Mouse (Mus musculus): ENCODE results near the gene L3mbtl1. TPM values are rescaled to one million over a fixed set of nuclear protein-coding genes. Genes with fewer than 3 reads are reported as not detected.

The L3mbtl1 gene
- total and polyA plus RNA-seq, 3 experiments, result 0.04 to 0.31 TPM; not detected in 1

GRCm38 (mm10) chr2:162905902-162906301 lies 37.4 kb upstream of the L3mbtl1 start:
- DNase-seq (ENCODE audit: low read depth, low spot score), result no peak
- Histone ChIP-seq H3K9ac (ENCODE audit: control insufficient read depth, low read depth, low read length, poor library complexity, severe bottlenecking) (no peak overlapping the region), H3K4me1 (ENCODE audit: control insufficient read depth in 1 of 2, insufficient read depth in 2 of 2, low read length in 2 of 2) (no peaks in the 10 kb centered on the region), H3K79me2 (ENCODE audit: control insufficient read depth, insufficient read depth, low read length, poor library complexity) (no peaks in the 10 kb centered on the region), H3K4me3 (ENCODE audit: control insufficient read depth in 1 of 2, insufficient read depth in 1 of 2, low read depth in 2 of 2, low read length in 2 of 2) (no peak overlapping the region), H3K36me3 (ENCODE audit: control insufficient read depth in 1 of 2, insufficient read depth in 2 of 2, low read length in 2 of 2) (no peaks in the 10 kb centered on the region), H3K9me3 (replicated peaks; ENCODE audit: insufficient read depth, low read length) (no peaks in the 10 kb centered on the region), H3K27ac (ENCODE audit: control insufficient read depth, low read depth, low read length) (no peak overlapping the region), H3K27me3 (ENCODE audit: control insufficient read depth in 1 of 2, insufficient read depth in 2 of 2, low read length in 2 of 2) (no peaks in the 10 kb centered on the region)
- TF ChIP-seq TBP (IDR thresholded peaks at IDR 0.05; ENCODE audit: low read depth, low read length) (no peak), UBTF (IDR thresholded peaks at IDR 0.05; ENCODE audit: borderline replicate concordance, insufficient read depth, low read depth, low read length) (no peak), ZC3H11A (IDR thresholded peaks at IDR 0.05; ENCODE audit: low read depth, low read length) (no peak), CHD1 (IDR thresholded peaks at IDR 0.05; ENCODE audit: low read depth, low read length) (no peak), ETS1 (IDR thresholded peaks at IDR 0.05; ENCODE audit: low read depth, low read length) (no peak), KAT2A (conservative IDR thresholded peaks at IDR 0.05; ENCODE audit: low read depth, low read length) (no peak), MYC (IDR thresholded peaks at IDR 0.05; ENCODE audit: low read depth, low read length) (no peak), ZNF384 (IDR thresholded peaks at IDR 0.05; ENCODE audit: low read depth, low read length) (no peak), BHLHE40 (IDR thresholded peaks at IDR 0.05; ENCODE audit: borderline replicate concordance, low read depth, low read length) (no peak), SIN3A (IDR thresholded peaks at IDR 0.05; ENCODE audit: low read length) (no peak)

GRCm38 (mm10) chr2:162908052-162908491 lies 35.2 kb upstream of the L3mbtl1 start:
- DNase-seq (ENCODE audit: low read depth, low spot score), result no peak
- no peaks in the 10 kb centered on the region for H3K27me3 ChIP-seq (ENCODE audit: control insufficient read depth in 1 of 2, insufficient read depth in 2 of 2, low read length in 2 of 2)
- TF ChIP-seq CHD1 (IDR thresholded peaks at IDR 0.05; ENCODE audit: low read depth, low read length) (no peak), TAL1 (IDR thresholded peaks at IDR 0.05; ENCODE audit: low read length) (no peak), UBTF (IDR thresholded peaks at IDR 0.05; ENCODE audit: borderline replicate concordance, insufficient read depth, low read depth, low read length) (no peak), BHLHE40 (IDR thresholded peaks at IDR 0.05; ENCODE audit: borderline replicate concordance, low read depth, low read length) (no peak), HCFC1 (IDR thresholded peaks at IDR 0.05; ENCODE audit: low read depth, low read length) (no peak), ZMIZ1 (IDR thresholded peaks at IDR 0.05; ENCODE audit: low read depth, low read length) (no peak), NELFE (IDR thresholded peaks at IDR 0.05; ENCODE audit: low read depth, low read length) (no peak), MAFK (IDR thresholded peaks at IDR 0.05; ENCODE audit: borderline replicate concordance, low read depth, low read length) (no peak), ZC3H11A (IDR thresholded peaks at IDR 0.05; ENCODE audit: low read depth, low read length) (no peak), MXI1 (IDR thresholded peaks at IDR 0.05; ENCODE audit: low read depth, low read length) (no peak), SMC3 (IDR thresholded peaks at IDR 0.05; ENCODE audit: low read depth, low read length) (no peak), CHD2 (IDR thresholded peaks at IDR 0.05; ENCODE audit: low read length) (no peak), POLR2AphosphoS2 (IDR thresholded peaks at IDR 0.05; ENCODE audit: low read length) (no peak), ETS1 (IDR thresholded peaks at IDR 0.05; ENCODE audit: low read depth, low read length) (no peak), MYB (IDR thresholded peaks at IDR 0.05; ENCODE audit: low read depth, low read length) (no peak), EP300 (IDR thresholded peaks at IDR 0.05; ENCODE audit: low read depth in 1 of 2, low read length in 2 of 2) (no peak), GABPA (IDR thresholded peaks at IDR 0.05; ENCODE audit: low read depth, low read length) (no peak), USF2 (IDR thresholded peaks at IDR 0.05; ENCODE audit: borderline replicate concordance in 1 of 2, insufficient read depth in 1 of 2, low read depth in 1 of 2, low read length in 2 of 2) (no peak), RAD21 (IDR thresholded peaks at IDR 0.05; ENCODE audit: low read depth, low read length) (no peak)
- H3K9me3 ChIP-seq (replicated peaks; ENCODE audit: insufficient read depth, low read length), result no peaks in the 10 kb centered on the region
- H3K9ac ChIP-seq (ENCODE audit: control insufficient read depth, low read depth, low read length, poor library complexity, severe bottlenecking), result no peak overlapping the region
- H3K4me3 ChIP-seq (ENCODE audit: control insufficient read depth in 1 of 2, insufficient read depth in 1 of 2, low read depth in 2 of 2, low read length in 2 of 2), result no peak overlapping the region
- no peaks in the 10 kb centered on the region for H3K79me2 ChIP-seq (ENCODE audit: control insufficient read depth, insufficient read depth, low read length, poor library complexity)
- no peaks in the 10 kb centered on the region for H3K36me3 ChIP-seq (ENCODE audit: control insufficient read depth in 1 of 2, insufficient read depth in 2 of 2, low read length in 2 of 2)
- no peak overlapping the region for H3K27ac ChIP-seq (ENCODE audit: control insufficient read depth, low read depth, low read length)
- H3K4me1 ChIP-seq (ENCODE audit: control insufficient read depth in 1 of 2, insufficient read depth in 2 of 2, low read length in 2 of 2), result no peaks in the 10 kb centered on the region

Measured in MEL (cell line).